Mouse (Mus musculus): ENCODE measurements around the gene 6430571L13Rik.

6430571L13Rik gene

GRCm38 (mm10) chr9:107384396-107384795, 44.0 kb downstream of the 6430571L13Rik start:
- no peak for DNase-seq (ENCODE audit: low spot score)

- DNase-seq (ENCODE audit: low spot score), result no peak
Measured at GRCm38 (mm10) chr9:107386722-107387121, 46.3 kb downstream of the 6430571L13Rik start.

- peak; percentile 40 for DNase-seq (ENCODE audit: low spot score)
Measured at GRCm38 (mm10) chr9:107387708-107388107, 47.3 kb downstream of the 6430571L13Rik start.

GRCm38 (mm10) chr9:107388263-107388662, 47.9 kb downstream of the 6430571L13Rik start:
- no peak for DNase-seq (ENCODE audit: low spot score)

GRCm38 (mm10) chr9:107396397-107396796, 56.0 kb downstream of the 6430571L13Rik start:
- DNase-seq (ENCODE audit: low spot score), result no peak

- no peak for DNase-seq (ENCODE audit: low spot score)
Measured at GRCm38 (mm10) chr9:107398968-107399367, 58.6 kb downstream of the 6430571L13Rik start.

- peak; percentile 14 for DNase-seq (ENCODE audit: low spot score)
Measured at GRCm38 (mm10) chr9:107399491-107399971, 59.1 kb downstream of the 6430571L13Rik start, which contains the start of gene Cacna2d2. TSS of gene Cacna2d2 (plus strand) at chr9:107399612.

GRCm38 (mm10) chr9:107400060-107400511, 59.7 kb downstream of the 6430571L13Rik start:
- no peak for DNase-seq (ENCODE audit: low spot score)

- DNase-seq (ENCODE audit: low spot score), result no peak
Measured at GRCm38 (mm10) chr9:107400666-107401285, 60.4 kb downstream of the 6430571L13Rik start.

All from layer of hippocampus, adult 11-12 months (tissue).